Mouse (Mus musculus) cerebellum, adult 11-12 months (tissue): ENCODE measurements around the gene Lamp1.

Experiments
- DNase-seq: peaks from one replicate; pipeline ENCODE4 v3.0.0; 2022

Lamp1 gene

DNA sequence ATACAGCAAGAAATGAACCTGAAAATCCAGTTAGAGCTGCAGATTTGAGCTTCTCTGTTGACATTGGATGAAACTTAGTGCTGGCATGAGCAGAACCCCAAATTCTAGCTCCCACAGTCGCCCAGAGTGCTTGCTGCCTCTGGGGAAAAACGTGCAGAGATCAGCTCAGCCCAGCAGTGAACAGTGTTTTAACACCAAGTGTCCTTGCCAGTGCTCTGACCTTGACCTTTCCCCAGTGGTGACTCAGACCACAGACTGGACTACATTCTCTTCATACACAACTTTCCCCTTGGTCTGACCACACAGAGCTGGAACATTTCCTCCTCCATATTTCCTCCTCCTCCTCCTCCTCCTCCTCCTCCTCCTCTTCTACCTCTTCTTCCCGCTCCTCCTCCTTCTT, 43.1 kb downstream of the Lamp1 start:
- no peak for DNase-seq

- no peak for DNase-seq
Measured at GRCm38 (mm10) chr8:13202806-13203205, 43.8 kb downstream of the Lamp1 start.

DNA sequence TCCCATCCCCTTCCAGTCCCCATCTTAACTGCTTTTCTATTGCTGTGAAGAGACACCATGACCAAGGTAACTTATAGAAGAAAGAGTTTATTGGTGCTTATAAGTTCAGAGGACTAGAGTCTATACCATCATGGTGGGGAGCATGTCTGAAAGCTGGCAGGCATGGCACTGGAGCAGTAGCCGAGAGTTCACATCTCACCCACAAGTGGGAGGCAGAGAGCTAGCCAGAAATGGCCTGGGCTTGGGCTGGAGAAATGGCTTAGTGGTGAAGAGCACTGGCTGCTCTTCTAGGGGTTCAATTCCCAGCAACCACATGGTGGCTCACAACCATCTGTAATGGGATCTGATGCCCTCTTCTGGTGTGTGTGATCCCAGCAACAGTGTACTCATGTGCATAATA, 44.5 kb downstream of the Lamp1 start:
- no peak for DNase-seq

DNA sequence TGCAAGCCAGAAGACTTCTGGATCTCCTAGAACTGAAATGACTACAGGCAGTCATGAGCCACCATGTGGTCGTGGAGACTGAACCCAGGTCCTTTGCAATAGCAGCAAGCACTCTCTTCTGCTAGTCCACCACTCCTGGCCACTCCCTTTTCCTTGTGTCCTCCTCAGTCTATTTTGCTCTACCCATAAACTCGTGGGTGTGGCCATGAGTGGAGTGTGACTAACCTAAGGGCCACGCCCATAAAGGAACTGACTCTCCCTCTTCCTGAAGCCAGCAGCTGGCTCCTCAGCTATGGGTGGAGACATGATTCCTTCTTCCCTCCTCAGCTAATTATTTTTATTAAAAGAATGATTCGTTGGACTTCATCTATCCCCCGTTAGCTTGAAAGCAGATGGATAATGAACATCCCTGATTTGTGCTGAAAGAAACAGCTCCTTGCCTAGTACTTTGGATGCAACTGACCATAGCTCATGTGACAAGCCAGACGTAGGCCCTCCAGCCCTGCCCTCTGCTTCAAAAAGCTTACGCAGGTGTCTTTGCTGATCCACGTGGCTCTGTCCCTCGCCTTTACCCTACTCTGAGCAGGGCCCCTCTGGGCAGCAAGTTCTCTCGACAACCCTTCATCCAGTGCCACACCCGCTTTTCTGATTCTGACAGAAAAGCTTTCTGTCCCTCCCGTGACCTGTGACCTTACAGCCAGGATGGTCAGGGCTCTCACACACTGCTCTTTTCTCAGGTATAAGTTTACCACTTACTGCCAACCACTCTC, 45.6 kb downstream of the Lamp1 start:
- no peak for DNase-seq

DNA sequence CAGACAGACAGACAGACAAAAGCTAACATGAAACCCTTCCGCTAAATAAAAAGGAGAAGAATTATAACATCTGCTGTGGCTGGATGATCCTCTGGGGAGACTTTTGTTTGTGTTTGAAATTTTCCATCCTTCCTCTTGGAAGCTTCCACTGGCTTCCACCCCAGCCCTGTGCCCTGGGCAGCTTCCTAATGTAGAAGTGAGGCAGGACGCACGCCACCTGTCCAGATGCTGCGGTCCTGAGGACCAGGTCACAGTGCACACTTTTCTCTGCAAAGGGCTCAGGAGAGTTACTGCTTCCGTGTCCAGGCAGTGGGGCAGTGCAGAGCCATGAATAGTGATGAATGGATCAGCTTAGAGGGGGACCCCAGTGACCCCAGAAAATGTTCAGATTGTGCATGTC, 46.4 kb downstream of the Lamp1 start:
- DNase-seq: no peak

DNA sequence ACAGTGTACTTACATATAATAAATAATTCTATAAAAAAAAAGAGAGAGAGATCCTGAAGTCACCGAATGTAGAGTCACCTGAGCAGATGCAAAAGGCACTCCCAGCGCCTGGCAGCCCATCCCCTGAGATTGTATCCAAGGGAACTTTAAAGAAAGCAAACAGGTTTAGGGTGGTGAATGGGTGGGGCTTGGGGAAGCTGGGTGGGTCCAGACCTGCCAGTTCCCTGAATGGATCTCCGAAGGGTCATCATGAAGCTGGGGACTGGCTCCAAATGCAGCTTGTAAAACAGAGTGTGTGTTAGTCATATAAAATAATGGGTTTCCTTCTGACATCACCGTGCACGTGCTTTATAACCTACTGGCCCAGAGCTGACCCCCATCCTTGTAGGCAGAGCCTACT, 47.3 kb downstream of the Lamp1 start:
- DNase-seq: no peak

GRCm38 (mm10) chr8:13208627-13209355, 49.8 kb downstream of the Lamp1 start:
- DNase-seq: no peak

- no peak for DNase-seq
Measured at GRCm38 (mm10) chr8:13209770-13210169, 50.8 kb downstream of the Lamp1 start.

DNA sequence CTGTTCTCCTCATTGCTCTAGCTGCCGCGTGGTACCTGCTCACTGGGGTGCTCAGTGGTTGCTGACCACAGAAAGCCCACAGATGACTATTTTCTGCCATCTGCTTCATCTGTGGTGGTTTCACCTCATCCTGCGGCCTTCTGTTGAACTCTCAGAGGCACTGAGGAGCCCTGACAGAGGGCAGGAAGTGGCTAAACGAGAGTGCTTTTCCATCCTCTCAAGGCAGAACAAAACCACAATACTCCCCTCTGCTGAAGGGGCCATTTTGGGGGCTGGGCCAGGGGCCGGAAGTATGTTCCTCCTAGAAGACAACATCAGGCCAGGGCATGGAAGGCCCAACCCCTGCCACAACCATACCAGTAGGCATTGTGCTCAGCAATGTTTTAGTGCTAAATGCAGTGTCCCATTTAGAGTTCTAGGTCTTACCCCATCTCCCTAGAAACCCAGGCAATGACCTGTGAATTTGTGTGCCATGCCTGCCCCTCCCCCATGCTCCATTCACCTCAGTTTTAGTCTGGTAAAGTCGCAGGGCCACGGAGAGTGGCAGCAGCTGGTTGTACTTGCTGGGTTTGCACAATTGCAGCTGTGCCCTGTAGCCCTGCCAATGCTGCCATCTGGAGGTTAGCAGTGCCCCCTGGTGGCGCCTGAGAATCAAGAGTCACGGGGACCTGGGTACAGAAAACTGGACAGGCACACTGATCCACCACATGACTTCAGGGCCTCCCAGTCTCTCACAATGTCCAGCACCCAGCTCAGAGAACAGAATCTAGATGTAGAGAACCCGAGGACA, 54.7 kb downstream of the Lamp1 start:
- DNase-seq: peak; percentile 51

DNA sequence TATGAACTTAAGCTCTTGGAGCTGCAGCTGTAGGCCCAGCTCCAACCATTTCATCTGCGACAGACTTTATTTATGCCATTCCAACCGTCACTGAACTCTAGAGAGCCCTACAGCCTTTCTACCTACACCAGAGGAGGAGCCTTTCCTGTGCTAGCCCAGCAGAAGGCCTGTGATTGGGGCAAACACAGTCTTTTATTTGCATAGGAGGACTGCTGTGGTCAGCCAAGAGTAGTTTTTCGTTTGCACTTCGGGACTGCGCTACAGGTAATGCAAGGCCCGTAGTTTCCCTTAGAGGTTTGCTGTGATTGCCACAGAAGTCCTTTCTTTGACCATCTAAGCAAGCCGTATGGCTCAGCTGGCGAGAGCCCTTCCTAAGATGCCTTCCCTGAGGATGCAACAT, 57.4 kb downstream of the Lamp1 start:
- DNase-seq: no peak

GRCm38 (mm10) chr8:13217093-13217492, 58.1 kb downstream of the Lamp1 start:
- no peak for DNase-seq

GRCm38 (mm10) chr8:13217986-13218385, 59.0 kb downstream of the Lamp1 start:
- DNase-seq: no peak

DNA sequence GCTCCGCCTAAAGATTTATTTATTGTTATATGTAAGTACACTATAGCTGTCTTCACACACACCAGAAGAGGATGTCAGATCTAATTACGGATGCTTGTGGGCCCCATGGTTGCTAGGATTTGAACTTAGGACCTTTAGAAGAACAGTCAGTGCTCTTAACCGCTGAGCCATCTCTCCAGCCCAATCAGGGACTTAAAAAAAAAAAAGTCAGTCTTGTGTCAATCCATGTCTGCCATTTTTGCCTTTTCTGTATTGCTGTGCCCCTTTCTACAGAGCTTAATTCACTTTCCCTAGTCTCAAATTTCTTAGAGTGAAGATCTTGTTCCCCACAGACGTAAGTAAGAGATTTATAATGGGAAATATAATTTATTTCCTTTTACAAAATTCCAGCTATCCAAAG, 59.5 kb downstream of the Lamp1 start:
- no peak for DNase-seq

- no peak for DNase-seq
Measured at GRCm38 (mm10) chr8:13224426-13224825, 65.5 kb downstream of the Lamp1 start.
